Mouse (Mus musculus) MEL (cell line): ENCODE measurements around the gene Pgls. TPM values are rescaled to one million over a fixed set of nuclear protein-coding genes. Genes with fewer than 3 reads are reported as not detected.
A peak's percentile ranks its signal among the peaks of the same experiment; 100 is the strongest.

Source experiments
- DNase-seq: peaks from one replicate; pipeline ENCODE4 v3.0.0; 2011; ENCODE audit warnings: low read depth, low spot score
- H3K27ac ChIP-seq: 2 replicates; pipeline ENCODE4 v1.5.1; 2012; ENCODE audit warnings: low read depth, mild to moderate bottlenecking, control low read depth, low read length, moderate library complexity; ENCODE audit not compliant: control insufficient read depth
- H3K27me3 ChIP-seq, 2 experiments: fragments of 150-350 bp in 1 of 2; sonication (generic) in 1 of 2; 2 replicates each; pipeline ENCODE4 v1.6.1; 2012; ENCODE audit warnings: low read length in 2 of 2, mild to moderate bottlenecking in 2 of 2, improper control_type of control experiment in 1 of 2, moderate library complexity in 1 of 2; ENCODE audit not compliant: insufficient read depth in 2 of 2, control insufficient read depth in 1 of 2
- H3K36me3 ChIP-seq, 2 experiments: 2 replicates each; pipeline ENCODE4 v1.6.1; 2012 to 2014; ENCODE audit warnings: low read length in 2 of 2, improper control_type of control experiment in 1 of 2, inconsistent platforms in 1 of 2, mild to moderate bottlenecking in 1 of 2; ENCODE audit not compliant: insufficient read depth in 2 of 2, control insufficient read depth in 1 of 2
- H3K4me1 ChIP-seq, 2 experiments: fragments of 150-350 bp in 1 of 2; sonication (generic) in 1 of 2; 2 replicates each; pipeline ENCODE4 v1.6.1; 2012; ENCODE audit warnings: low read length in 2 of 2, improper control_type of control experiment in 1 of 2, mild to moderate bottlenecking in 1 of 2; ENCODE audit not compliant: insufficient read depth in 2 of 2, control insufficient read depth in 1 of 2
- H3K4me3 ChIP-seq, 2 experiments: fragments of 150-350 bp in 1 of 2; sonication (generic) in 1 of 2; 2 replicates each; pipeline ENCODE4 v1.5.1; 2012; ENCODE audit warnings: low read depth in 2 of 2, low read length in 2 of 2, mild to moderate bottlenecking in 2 of 2, moderate library complexity in 2 of 2, control low read depth in 1 of 2, improper control_type of control experiment in 1 of 2; ENCODE audit not compliant: control insufficient read depth in 1 of 2, insufficient read depth in 1 of 2
- H3K79me2 ChIP-seq: 2 replicates; pipeline ENCODE4 v1.6.1; 2012; ENCODE audit warnings: mild to moderate bottlenecking, low read length, moderate library complexity; ENCODE audit not compliant: control insufficient read depth, poor library complexity, insufficient read depth
- H3K9ac ChIP-seq: 2 replicates; pipeline ENCODE4 v1.6.1; 2012; ENCODE audit warnings: low read depth, mild to moderate bottlenecking, control low read depth, low read length, moderate library complexity; ENCODE audit not compliant: control insufficient read depth, poor library complexity, severe bottlenecking
- H3K9me3 ChIP-seq: fragments of 150-350 bp; sonication (generic); replicated peaks from 2 replicates; pipeline ENCODE4 v1.6.1; 2012; ENCODE audit warnings: mild to moderate bottlenecking, low read length, improper control_type of control experiment, moderate library complexity; ENCODE audit not compliant: insufficient read depth
- BHLHE40 ChIP-seq: IDR thresholded peaks from 2 replicates; pipeline ENCODE4 v1.6.1; 2012; ENCODE audit warnings: low read depth, mild to moderate bottlenecking, inconsistent platforms, low read length, improper control_type of control experiment, borderline replicate concordance
- CHD1 ChIP-seq: IDR thresholded peaks from 2 replicates; pipeline ENCODE4 v1.6.1; 2012; ENCODE audit warnings: low read depth, mild to moderate bottlenecking, inconsistent platforms, low read length, improper control_type of control experiment
- CHD2 ChIP-seq: IDR thresholded peaks from 2 replicates; pipeline ENCODE4 v1.6.1; 2011; ENCODE audit warnings: low read length, improper control_type of control experiment
- CTCF ChIP-seq, 3 experiments: IDR thresholded peaks in 2 of 3; conservative IDR thresholded peaks in 1 of 3; 2 replicates each; pipeline ENCODE4 v1.5.1; 2011 to 2012; ENCODE audit warnings: low read length in 3 of 3, low read depth in 2 of 3, mild to moderate bottlenecking in 2 of 3, improper control_type of control experiment in 1 of 3, inconsistent platforms in 1 of 3, mixed read lengths in 1 of 3, moderate library complexity in 1 of 3; ENCODE audit not compliant: control insufficient read depth in 1 of 3, insufficient read depth in 1 of 3, poor library complexity in 1 of 3, severe bottlenecking in 1 of 3
- E2F4 ChIP-seq: IDR thresholded peaks from 2 replicates; pipeline ENCODE4 v1.6.1; 2011; ENCODE audit warnings: low read depth, low read length, improper control_type of control experiment, borderline replicate concordance
- ELF1 ChIP-seq: IDR thresholded peaks from 2 replicates; pipeline ENCODE4 v1.6.1; 2014; ENCODE audit warnings: low read depth, mild to moderate bottlenecking, inconsistent platforms, low read length, improper control_type of control experiment, moderate library complexity
- EP300 ChIP-seq, 2 experiments: IDR thresholded peaks; 2 replicates each; pipeline ENCODE4 v1.6.1; 2011; ENCODE audit warnings: improper control_type of control experiment in 2 of 2, low read length in 2 of 2, low read depth in 1 of 2, mild to moderate bottlenecking in 1 of 2
- ETS1 ChIP-seq: IDR thresholded peaks from 2 replicates; pipeline ENCODE4 v1.6.1; 2012; ENCODE audit warnings: low read depth, mild to moderate bottlenecking, inconsistent platforms, low read length, improper control_type of control experiment, moderate library complexity
- GATA1 ChIP-seq: IDR thresholded peaks from 2 replicates; pipeline ENCODE4 v1.6.1; 2011; ENCODE audit warnings: low read depth, low read length, improper control_type of control experiment
- HCFC1 ChIP-seq: IDR thresholded peaks from 2 replicates; pipeline ENCODE4 v1.6.1; 2012; ENCODE audit warnings: low read depth, mild to moderate bottlenecking, inconsistent platforms, low read length, improper control_type of control experiment, moderate library complexity
- JUND ChIP-seq: IDR thresholded peaks from 2 replicates; pipeline ENCODE4 v1.6.1; 2011; ENCODE audit warnings: low read depth, mild to moderate bottlenecking, improper control_type of control experiment, low read length
- KAT2A ChIP-seq: conservative IDR thresholded peaks from 2 replicates; pipeline ENCODE4 v1.6.1; 2012; ENCODE audit warnings: low read depth, low read length, improper control_type of control experiment, inconsistent platforms
- MEF2A ChIP-seq: IDR thresholded peaks from 2 replicates; pipeline ENCODE4 v1.6.1; 2014; ENCODE audit warnings: low read depth, mild to moderate bottlenecking, inconsistent platforms, low read length, improper control_type of control experiment; ENCODE audit not compliant: poor library complexity, insufficient replicate concordance, severe bottlenecking; ENCODE audit errors: extremely low read depth
- MXI1 ChIP-seq: IDR thresholded peaks from 2 replicates; pipeline ENCODE4 v1.6.1; 2011; ENCODE audit warnings: mild to moderate bottlenecking, low read depth, low read length, improper control_type of control experiment
- MYB ChIP-seq: IDR thresholded peaks from 2 replicates; pipeline ENCODE4 v1.6.1; 2011; ENCODE audit warnings: mild to moderate bottlenecking, low read depth, low read length, improper control_type of control experiment
- NRF1 ChIP-seq: IDR thresholded peaks from 2 replicates; pipeline ENCODE4 v1.6.1; 2014; ENCODE audit warnings: low read depth, mild to moderate bottlenecking, inconsistent platforms, low read length, improper control_type of control experiment, moderate library complexity; ENCODE audit not compliant: poor library complexity, insufficient read depth, severe bottlenecking
- POLR2A ChIP-seq, 2 experiments: IDR thresholded peaks; 2 replicates each; pipeline ENCODE4 v1.6.1; 2011 to 2012; ENCODE audit warnings: low read length in 2 of 2, mild to moderate bottlenecking in 2 of 2, control low read depth in 1 of 2, improper control_type of control experiment in 1 of 2, low read depth in 1 of 2, moderate library complexity in 1 of 2; ENCODE audit not compliant: control insufficient read depth in 1 of 2, insufficient read depth in 1 of 2, poor library complexity in 1 of 2
- POLR2AphosphoS5 ChIP-seq: IDR thresholded peaks from 2 replicates; pipeline ENCODE4 v1.6.1; 2012; ENCODE audit warnings: low read depth, borderline replicate concordance, mild to moderate bottlenecking, inconsistent platforms, low read length, moderate library complexity, mixed read lengths
- RAD21 ChIP-seq: IDR thresholded peaks from 2 replicates; pipeline ENCODE4 v1.6.1; 2011; ENCODE audit warnings: mild to moderate bottlenecking, low read depth, low read length, improper control_type of control experiment
- SMC3 ChIP-seq: IDR thresholded peaks from 2 replicates; pipeline ENCODE4 v1.6.1; 2011; ENCODE audit warnings: low read depth, low read length, improper control_type of control experiment
- TBP ChIP-seq: IDR thresholded peaks from 2 replicates; pipeline ENCODE4 v1.8.0; 2011; ENCODE audit warnings: low read depth, low read length, improper control_type of control experiment
- TCF12 ChIP-seq: IDR thresholded peaks from 2 replicates; pipeline ENCODE4 v1.6.1; 2014; ENCODE audit warnings: low read depth, mild to moderate bottlenecking, inconsistent platforms, low read length, improper control_type of control experiment, moderate library complexity
- UBTF ChIP-seq: IDR thresholded peaks from 2 replicates; pipeline ENCODE4 v1.6.1; 2012; ENCODE audit warnings: low read depth, mild to moderate bottlenecking, inconsistent platforms, low read length, improper control_type of control experiment, moderate library complexity, borderline replicate concordance; ENCODE audit not compliant: insufficient read depth
- USF1 ChIP-seq: IDR thresholded peaks from 2 replicates; pipeline ENCODE4 v1.6.1; 2014; ENCODE audit warnings: low read depth, mild to moderate bottlenecking, inconsistent platforms, low read length, improper control_type of control experiment, moderate library complexity
- USF2 ChIP-seq, 2 experiments: IDR thresholded peaks; 2 replicates each; pipeline ENCODE4 v1.6.1; 2011 to 2012; ENCODE audit warnings: improper control_type of control experiment in 2 of 2, low read length in 2 of 2, borderline replicate concordance in 1 of 2, inconsistent platforms in 1 of 2, low read depth in 1 of 2, mild to moderate bottlenecking in 1 of 2; ENCODE audit not compliant: insufficient read depth in 1 of 2
- ZC3H11A ChIP-seq: IDR thresholded peaks from 2 replicates; pipeline ENCODE4 v1.6.1; 2012; ENCODE audit warnings: low read depth, mild to moderate bottlenecking, inconsistent platforms, low read length, improper control_type of control experiment
- ZKSCAN1 ChIP-seq: IDR thresholded peaks from 2 replicates; pipeline ENCODE4 v1.6.1; 2012; ENCODE audit warnings: low read depth, mild to moderate bottlenecking, inconsistent platforms, low read length, improper control_type of control experiment, moderate library complexity
- ZMIZ1 ChIP-seq: IDR thresholded peaks from 2 replicates; pipeline ENCODE4 v1.6.1; 2012; ENCODE audit warnings: low read depth, mild to moderate bottlenecking, inconsistent platforms, low read length, improper control_type of control experiment, moderate library complexity
- ZNF384 ChIP-seq: IDR thresholded peaks from 2 replicates; pipeline ENCODE4 v1.6.1; 2012; ENCODE audit warnings: low read depth, mild to moderate bottlenecking, inconsistent platforms, low read length, improper control_type of control experiment
- polyA plus RNA-seq, 2 experiments: library from polyadenylated mRNA; stranded (reverse) in 1 of 2; unstranded in 1 of 2; fragments of >175 nt in 1 of 2; fragments of >200 nt in 1 of 2; gene quantifications; 2 replicates each; pipeline versions ENCODE4 v1.2.1 to v1.2.4; 2012; ENCODE audit warnings: low replicate concordance in 2 of 2, low read depth in 1 of 2; ENCODE audit not compliant: insufficient read length in 2 of 2, insufficient read depth in 1 of 2, missing spikeins in 1 of 2
- total RNA-seq: library from RNA; depleted of rRNA; stranded (reverse); fragments of 300-350 nt; gene quantifications from 2 replicates; pipeline ENCODE4 v1.2.3, GENCODE M21; 2012

The Pgls gene
- total and polyA plus RNA-seq, 3 experiments = 225 to 257 TPM; not detected in 1

DNA sequence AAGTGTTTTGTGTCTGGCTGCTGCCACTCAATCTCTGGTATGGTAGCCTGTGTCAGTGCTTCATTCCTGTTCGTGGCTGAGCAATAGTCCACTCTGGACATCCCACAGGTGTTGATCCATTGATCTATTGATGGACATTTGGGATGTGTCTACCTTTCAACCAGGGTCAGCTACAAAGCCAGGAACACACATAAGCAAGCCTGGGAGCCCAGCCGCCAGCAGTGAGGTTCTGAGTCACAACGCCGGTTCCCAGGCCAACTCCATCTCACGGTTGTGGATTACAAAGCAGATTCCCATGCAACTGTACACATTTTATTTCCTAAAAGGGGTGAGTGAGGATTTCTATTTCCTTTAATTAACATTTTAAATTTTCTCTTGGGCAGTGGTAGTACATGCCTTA is 31.2 kb upstream of the Pgls start:
- no peak overlapping the region for H3K9ac ChIP-seq
- no peaks in the 10 kb centered on the region for H3K9me3 ChIP-seq
- H3K27ac ChIP-seq = no peak overlapping the region
- no peak overlapping the region for H3K4me3 ChIP-seq
- peaks cover 4 to 11% of the 10 kb centered on the region in 2 experiments; a peak in 3 of 4 replicates for H3K4me1 ChIP-seq
- DNase-seq = no peak
- peaks cover 0 to 7% of the 10 kb centered on the region in 2 experiments; a peak in 2 of 4 replicates for H3K36me3 ChIP-seq
- no peaks in the 10 kb centered on the region for H3K27me3 ChIP-seq
- no peaks in the 10 kb centered on the region for H3K79me2 ChIP-seq
- no peak for TF ChIP-seq EP300 (IDR thresholded peaks at IDR 0.05; ENCODE audit: low read depth in 1 of 2, low read length in 2 of 2)
- TF ChIP-seq TCF12 = no peak
- TF ChIP-seq CHD1 = no peak
- TF ChIP-seq MXI1 = no peak
- TF ChIP-seq ZNF384 = no peak
- TF ChIP-seq ELF1 = no peak
- TF ChIP-seq KAT2A = no peak
- TF ChIP-seq POLR2AphosphoS5 = no peak
- TF ChIP-seq MYB = no peak
- TF ChIP-seq POLR2A (IDR thresholded peaks at IDR 0.05; ENCODE audit: control insufficient read depth in 1 of 2, insufficient read depth in 1 of 2, low read depth in 1 of 2, low read length in 2 of 2, poor library complexity in 1 of 2) = no peak
- TF ChIP-seq E2F4 = no peak
- no peak for TF ChIP-seq ETS1
- TF ChIP-seq USF1 = no peak
- TF ChIP-seq GATA1 = no peak
- TF ChIP-seq ZKSCAN1 = no peak

DNA sequence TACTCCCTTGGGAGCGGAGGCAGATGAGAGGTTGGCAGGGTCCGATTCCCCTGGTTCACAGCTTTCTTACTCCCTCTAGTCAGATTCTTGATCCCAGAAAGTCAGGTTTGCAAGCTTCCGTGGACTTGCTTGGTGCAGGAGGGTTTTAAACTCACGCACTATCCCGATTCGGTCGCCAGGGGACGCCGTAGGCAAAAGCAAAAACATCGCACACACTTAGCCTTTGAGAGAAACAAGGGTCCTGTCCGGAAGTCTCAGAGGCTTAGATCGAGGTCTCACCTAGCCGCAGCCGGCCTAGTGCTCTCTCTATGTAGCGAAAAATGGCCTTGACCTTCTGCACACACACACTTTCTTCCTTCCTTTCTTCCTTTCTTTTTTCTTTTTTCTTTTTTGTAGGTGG is 30.6 kb upstream of the Pgls start:
- peaks cover 0 to 7% of the 10 kb centered on the region in 2 experiments; a peak in 2 of 4 replicates for H3K36me3 ChIP-seq
- DNase-seq = peak; percentile 81
- H3K4me1 ChIP-seq = peaks cover 4 to 11% of the 10 kb centered on the region in 2 experiments; a peak in 3 of 4 replicates
- no peaks in the 10 kb centered on the region for H3K9me3 ChIP-seq
- H3K79me2 ChIP-seq = no peaks in the 10 kb centered on the region
- H3K9ac ChIP-seq = no peak overlapping the region
- no peak overlapping the region for H3K4me3 ChIP-seq
- H3K27me3 ChIP-seq = no peaks in the 10 kb centered on the region
- no peak overlapping the region for H3K27ac ChIP-seq
- TF ChIP-seq ZNF384 = no peak
- no peak for TF ChIP-seq UBTF
- TF ChIP-seq CTCF (IDR thresholded peaks at IDR 0.05 in 2 of 3, conservative IDR thresholded peaks at IDR 0.05 in 1 of 3; ENCODE audit: control insufficient read depth in 1 of 3, insufficient read depth in 1 of 3, low read depth in 2 of 3, low read length in 3 of 3, poor library complexity in 1 of 3, severe bottlenecking in 1 of 3) = peak; percentile 70 to 74 (median 72)
- no peak for TF ChIP-seq POLR2AphosphoS5
- no peak for TF ChIP-seq NRF1
- TF ChIP-seq SMC3 = peak; percentile 79
- no peak for TF ChIP-seq BHLHE40
- TF ChIP-seq ZC3H11A = peak; percentile 52; the same call in 1 of the 2 replicates
- no peak for TF ChIP-seq ZMIZ1
- no peak for TF ChIP-seq KAT2A
- TF ChIP-seq CHD1 = no peak
- no peak for TF ChIP-seq MEF2A
- no peak for TF ChIP-seq MXI1
- TF ChIP-seq GATA1 = no peak
- TF ChIP-seq TBP = no peak
- no peak for TF ChIP-seq ELF1
- no peak for TF ChIP-seq TCF12
- peak; percentile 69 for TF ChIP-seq RAD21
- TF ChIP-seq HCFC1 = no peak
- no peak for TF ChIP-seq USF2 (IDR thresholded peaks at IDR 0.05; ENCODE audit: borderline replicate concordance in 1 of 2, insufficient read depth in 1 of 2, low read depth in 1 of 2, low read length in 2 of 2)
- no peak for TF ChIP-seq CHD2
- TF ChIP-seq ZKSCAN1 = no peak
- no peak for TF ChIP-seq JUND
- TF ChIP-seq USF1 = no peak
- TF ChIP-seq E2F4 = no peak
